Mouse (Mus musculus): ENCODE data around the gene Fank1.

Gene Fank1

GRCm38 (mm10) chr7:133899391-133899790 is 122.7 kb downstream of the Fank1 start:
- no peak for DNase-seq (ENCODE audit: low read depth)

GRCm38 (mm10) chr7:133908966-133909365 is 132.3 kb downstream of the Fank1 start:
- DNase-seq (ENCODE audit: low read depth): no peak

- DNase-seq (ENCODE audit: low read depth): no peak
These were observed 133.2 kb downstream of the Fank1 start for GRCm38 (mm10) chr7:133909833-133910375.

- no peak for DNase-seq (ENCODE audit: low read depth)
These were observed 135.2 kb downstream of the Fank1 start for GRCm38 (mm10) chr7:133911881-133912280.

- DNase-seq (ENCODE audit: low read depth): no peak
These were observed 139.6 kb downstream of the Fank1 start for GRCm38 (mm10) chr7:133916230-133916629.

- DNase-seq (ENCODE audit: low read depth): no peak
These were observed 142.6 kb downstream of the Fank1 start for GRCm38 (mm10) chr7:133919306-133919705.

GRCm38 (mm10) chr7:133919918-133920317 is 143.3 kb downstream of the Fank1 start:
- no peak for DNase-seq (ENCODE audit: low read depth)

- no peak for DNase-seq (ENCODE audit: low read depth)
These were observed 144.1 kb downstream of the Fank1 start for GRCm38 (mm10) chr7:133920724-133921123.

GRCm38 (mm10) chr7:133921291-133921690 is 144.6 kb downstream of the Fank1 start:
- no peak for DNase-seq (ENCODE audit: low read depth)

- DNase-seq (ENCODE audit: low read depth): no peak
These were observed 147.3 kb downstream of the Fank1 start for GRCm38 (mm10) chr7:133923994-133924393.

- DNase-seq (ENCODE audit: low read depth): no peak
These were observed 149.1 kb downstream of the Fank1 start for GRCm38 (mm10) chr7:133925771-133926170.

GRCm38 (mm10) chr7:133928981-133929380 is 152.3 kb downstream of the Fank1 start:
- no peak for DNase-seq (ENCODE audit: low read depth)

All from naive thymus-derived CD4-positive, alpha-beta T cell, adult 2 months (primary cell).